Mouse (Mus musculus) layer of hippocampus, adult 2 months (tissue): ENCODE measurements at regions not wholly inside any gene's neighbourhood (a gene's known extent, or its start where the extent isn't known, plus 50 kb on each side); places are given as distances from the start of the nearest gene placed in this dataset.
A peak's percentile ranks its signal among the peaks of the same experiment; 100 is the strongest.

Source experiments
- DNase-seq, 2 experiments: peaks; one replicate each; pipeline ENCODE4 v3.0.0; 2022; ENCODE audit warnings: low spot score in 2 of 2
- H3K27ac ChIP-seq: fragments of 200-600 bp; 2 replicates; pipeline ENCODE4 v1.8.1; 2022
- H3K4me3 ChIP-seq: fragments of 200-600 bp; 2 replicates; pipeline ENCODE4 v1.8.1; 2022; ENCODE audit warnings: mild to moderate bottlenecking
- CTCF ChIP-seq: fragments of 200-600 bp; conservative IDR thresholded peaks from 2 replicates; pipeline ENCODE4 v1.8.1; 2022; ENCODE audit warnings: antibody characterized with exemption, mild to moderate bottlenecking, moderate library complexity

DNA sequence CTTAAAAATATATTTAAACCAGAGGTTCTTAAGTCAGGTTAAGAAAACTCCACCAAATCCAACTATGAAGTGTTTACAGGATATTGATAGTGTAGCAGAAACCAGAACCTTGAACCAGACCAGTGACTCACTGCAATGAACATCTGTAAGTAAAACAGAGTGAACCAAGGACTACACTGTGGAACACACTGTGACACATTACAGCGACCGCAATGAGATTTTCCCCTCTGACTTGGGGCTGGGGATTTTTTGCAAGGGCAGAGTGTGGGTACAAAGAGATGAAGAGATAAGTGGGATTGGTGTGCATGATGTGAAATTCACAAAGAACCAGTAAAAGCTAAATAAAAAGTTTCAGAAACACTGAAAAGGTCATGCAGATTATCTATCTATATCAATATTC lies 73.0 kb upstream of the Nrn1 start:
- H3K27ac ChIP-seq = no peak overlapping the region
- DNase-seq = no peak
- TF ChIP-seq CTCF = no peak
- H3K4me3 ChIP-seq = no peak overlapping the region

GRCm38 (mm10) chr13:36789360-36789759 lies 54.4 kb upstream of the Nrn1 start:
- DNase-seq = peak; percentile 20 to 33
- peak; percentile 84 for TF ChIP-seq CTCF

More at GRCm38 (mm10) chr13:36789360-36789759, 54.4 kb upstream of the Nrn1 start:
- Histone ChIP-seq H3K27ac (no peak overlapping the region), H3K4me3 (no peak overlapping the region)
